12 mouse cellular contexts compared by ENCODE assay signal in genomic region chr4:137864031-137864430, GRCm38 (mm10). TPM values are rescaled to one million over a fixed set of nuclear protein-coding genes. Genes with fewer than 3 reads are reported as not detected.
DNase-seq lines count a peak whose midpoint lies in the region; ATAC-seq and TF ChIP-seq lines count a peak whose summit lies in the region.
"Had no signal": no experiment of that assay in that cellular context is flagged by ENCODE, and none has a peak within 500 bp of the region (broad histone marks: within the 10 kb centered on the region; RNA-seq: fewer than 3 reads in every experiment).

No protein-coding gene starts in this region.

- 76% methylated on average over 4 of the region's 4 CpGs for WGBS in heart, adult 2 months
- WGBS in hindbrain, postnatal 0 days: 86% methylated on average over 4 of the region's 4 CpGs
- 93% methylated on average over 4 of the region's 4 CpGs for WGBS in hindbrain, embryonic 10.5 days
- WGBS in embryonic facial prominence, embryonic 13.5 days: 88% methylated on average over 4 of the region's 4 CpGs
- WGBS in liver, embryonic 16.5 days (ENCODE audit: insufficient replicate concordance): 59% methylated on average over 4 of the region's 4 CpGs

- no peak for TF ChIP-seq POLR2A in heart, adult 2 months (IDR thresholded peaks at IDR 0.05; ENCODE audit: insufficient read depth, low read depth, low read length)

- ATAC-seq in hindbrain, postnatal 0 days: no peak
- ATAC-seq in embryonic facial prominence, embryonic 13.5 days (ENCODE audit: insufficient number of reproducible peaks, insufficient read depth, low FRiP score, low TSS enrichment, low read depth): no peak
- ATAC-seq in liver, embryonic 16.5 days (ENCODE audit: low read depth): no peak
- ATAC-seq: forebrain, embryonic 16.5 days had no signal

- H3K79me2 ChIP-seq in heart, adult 2 months (replicated peaks; ENCODE audit: control insufficient read depth, insufficient read depth, low read length): no peaks in the 10 kb centered on the region

- no peak overlapping the region for H3K4me3 ChIP-seq in heart, adult 2 months
- H3K4me3 ChIP-seq in hindbrain, postnatal 0 days (ENCODE audit: low read length): no peak overlapping the region
- no peak overlapping the region for H3K4me3 ChIP-seq in hindbrain, embryonic 10.5 days
- peak overlapping the region; percentile 83; the same call in 1 of the 2 replicates for H3K4me3 ChIP-seq in embryonic facial prominence, embryonic 13.5 days
- H3K4me3 ChIP-seq in liver, embryonic 16.5 days (ENCODE audit: low read depth, low read length): no peak overlapping the region

- no peak for TF ChIP-seq EP300 in heart, adult 2 months (IDR thresholded peaks at IDR 0.05; ENCODE audit: insufficient read depth, low read depth, low read length)

- DNase-seq in heart, adult 2 months: no peak
- no peak for DNase-seq in heart, adult 11 months
- DNase-seq in hindbrain, postnatal 0 days (ENCODE audit: low spot score): no peak
- DNase-seq in hindbrain, embryonic 10.5 days (ENCODE audit: low spot score): no peak
- no peak for DNase-seq in embryo, embryonic 10 days (ENCODE audit: low spot score)
- no peak for DNase-seq in adrenal gland, postnatal 25 days
- DNase-seq: kidney, postnatal 25 days had no signal

- H3K4me1 ChIP-seq in heart, adult 2 months (ENCODE audit: control insufficient read depth, insufficient read depth, low read length): peaks cover 13% of the 10 kb centered on the region
- H3K4me1 ChIP-seq in hindbrain, postnatal 0 days (ENCODE audit: insufficient read depth, low read length): peaks cover 39% of the 10 kb centered on the region
- H3K4me1 ChIP-seq in hindbrain, embryonic 10.5 days (replicated peaks): peaks cover 77% of the 10 kb centered on the region
- H3K4me1 ChIP-seq in embryonic facial prominence, embryonic 13.5 days: peaks cover 73% of the 10 kb centered on the region
- peaks cover 37% of the 10 kb centered on the region for H3K4me1 ChIP-seq in liver, embryonic 16.5 days (ENCODE audit: control insufficient read depth, low read depth, low read length)

- H3K36me3 ChIP-seq in heart, adult 2 months (ENCODE audit: control insufficient read depth, insufficient read depth, low read length): no peaks in the 10 kb centered on the region
- H3K36me3 ChIP-seq in hindbrain, postnatal 0 days (ENCODE audit: insufficient read depth, low read length): no peaks in the 10 kb centered on the region
- H3K36me3 ChIP-seq in hindbrain, embryonic 10.5 days: no peaks in the 10 kb centered on the region
- no peaks in the 10 kb centered on the region for H3K36me3 ChIP-seq in embryonic facial prominence, embryonic 13.5 days
- H3K36me3 ChIP-seq in liver, embryonic 16.5 days (ENCODE audit: control insufficient read depth, insufficient read depth): no peaks in the 10 kb centered on the region
- H3K36me3 ChIP-seq: embryonic facial prominence, embryonic 12.5 days had no signal

- H3K27me3 ChIP-seq in heart, adult 2 months (ENCODE audit: control insufficient read depth, insufficient read depth, low read length): no peaks in the 10 kb centered on the region
- H3K27me3 ChIP-seq in hindbrain, postnatal 0 days (ENCODE audit: insufficient read depth, low read length): no peaks in the 10 kb centered on the region
- H3K27me3 ChIP-seq in hindbrain, embryonic 10.5 days (ENCODE audit: insufficient read depth, poor library complexity, severe bottlenecking): no peaks in the 10 kb centered on the region
- H3K27me3 ChIP-seq in embryonic facial prominence, embryonic 13.5 days: no peaks in the 10 kb centered on the region
- H3K27me3 ChIP-seq in liver, embryonic 16.5 days (ENCODE audit: control insufficient read depth, insufficient read depth, low read depth, low read length): peaks cover 2% of the 10 kb centered on the region
- H3K27me3 ChIP-seq: embryonic facial prominence, embryonic 12.5 days had no signal

- no peak overlapping the region for H3K9ac ChIP-seq in heart, adult 2 months (ENCODE audit: low read depth, low read length)
- no peak overlapping the region for H3K9ac ChIP-seq in hindbrain, postnatal 0 days (replicated peaks; ENCODE audit: low read length)
- no peak overlapping the region for H3K9ac ChIP-seq in embryonic facial prominence, embryonic 13.5 days
- no peak overlapping the region for H3K9ac ChIP-seq in liver, embryonic 16.5 days (ENCODE audit: low read depth, low read length)

- H3K27ac ChIP-seq in heart, adult 2 months: peak overlapping the region; percentile 15; the same call in 1 of the 2 replicates
- H3K27ac ChIP-seq in hindbrain, postnatal 0 days: no peak overlapping the region
- H3K27ac ChIP-seq in hindbrain, embryonic 10.5 days: no peak overlapping the region
- H3K27ac ChIP-seq in embryonic facial prominence, embryonic 13.5 days: no peak overlapping the region
- no peak overlapping the region for H3K27ac ChIP-seq in liver, embryonic 16.5 days (ENCODE audit: low read length)
- H3K27ac ChIP-seq: embryonic facial prominence, embryonic 12.5 days had no signal

- H3K9me3 ChIP-seq in hindbrain, postnatal 0 days (ENCODE audit: low read length): no peaks in the 10 kb centered on the region
- H3K9me3 ChIP-seq in hindbrain, embryonic 10.5 days: no peaks in the 10 kb centered on the region
- H3K9me3 ChIP-seq in embryonic facial prominence, embryonic 13.5 days: no peaks in the 10 kb centered on the region
- H3K9me3 ChIP-seq in liver, embryonic 16.5 days (replicated peaks; ENCODE audit: control insufficient read depth, low read length): no peaks in the 10 kb centered on the region
- H3K9me3 ChIP-seq: embryonic facial prominence, embryonic 12.5 days; megakaryocyte, embryonic 14.5 days had no signal

- no peak for TF ChIP-seq CTCF in heart, adult 2 months (IDR thresholded peaks at IDR 0.05)
- no peak for TF ChIP-seq CTCF in hindbrain, postnatal 0 days (IDR thresholded peaks at IDR 0.05; ENCODE audit: low read depth)

- peak overlapping the region; percentile 77; the same call in 1 of the 2 replicates for H3K4me2 ChIP-seq in hindbrain, postnatal 0 days (ENCODE audit: low read depth, low read length)
- H3K4me2 ChIP-seq in embryonic facial prominence, embryonic 13.5 days: peak overlapping the region; percentile 82
- peak overlapping the region; percentile 80; the same call in 1 of the 2 replicates for H3K4me2 ChIP-seq in liver, embryonic 16.5 days (ENCODE audit: low read depth, low read length)

- intact Hi-C loops in heart, adult 2 months (cut with DNase I): no loop called here

RNA-seq across cellular contexts. Expression of gene Ece1, which starts 2.0 kb away (rescaled TPM):
- 100 to 1,000 TPM; 102 to 120 TPM for total RNA-seq in heart, adult 2 months (2021)
- polyA plus RNA-seq in heart, adult 2 months (2012; rRNA removed): 23.3 and 27.3 TPM in 2 replicates
- total RNA-seq in hindbrain, postnatal 0 days (2014; rRNA removed): 40.0 and 43.8 TPM in 2 replicates
- 23.0 and 23.4 TPM in 2 replicates for polyA plus RNA-seq in hindbrain, postnatal 0 days (2015; fragmentation: Nextera tagmentation; extraction: Ambion mirVana)
- polyA plus RNA-seq in hindbrain, embryonic 10.5 days (2016; fragmentation: Nextera tagmentation; extraction: Ambion mirVana): 33.7 and 37.6 TPM in 2 replicates
- polyA plus RNA-seq in embryonic facial prominence, embryonic 13.5 days (2015; fragmentation: Nextera tagmentation; extraction: Ambion mirVana): 49.9 and 65.0 TPM in 2 replicates
- 16.3 and 23.4 TPM in 2 replicates for polyA plus RNA-seq in liver, embryonic 16.5 days (2015; fragmentation: Nextera tagmentation; extraction: Ambion mirVana)
- total RNA-seq in adrenal gland, postnatal 25 days (2021): 264 and 285 TPM in 2 replicates
